Comparison of ENCODE assay signal across 26 mouse cellular contexts in genomic region chr4:68486876-68487275, GRCm38 (mm10).
DNase-seq lines count a peak whose midpoint lies in the region; ATAC-seq and TF ChIP-seq lines count a peak whose summit lies in the region.
"Had no signal": no experiment of that assay in that cellular context is flagged by ENCODE, and none has a peak within 500 bp of the region (broad histone marks: within the 10 kb centered on the region; RNA-seq: fewer than 3 reads in every experiment).

No protein-coding gene starts in this region.

- WGBS in hindbrain, postnatal 0 days: 18% methylated on average over 1 of the region's 1 CpGs
- 57% methylated on average over 1 of the region's 1 CpGs for WGBS in hindbrain, embryonic 11.5 days
- 42% methylated on average over 1 of the region's 1 CpGs for WGBS in midbrain, postnatal 0 days
- 72% methylated on average over 1 of the region's 1 CpGs for WGBS in midbrain, embryonic 11.5 days

- no peak overlapping the region for H3K27ac ChIP-seq in hindbrain, postnatal 0 days
- no peak overlapping the region for H3K27ac ChIP-seq in hindbrain, embryonic 11.5 days (ENCODE audit: low read depth, low read length)
- no peak overlapping the region for H3K27ac ChIP-seq in midbrain, postnatal 0 days (ENCODE audit: low read depth, low read length)
- H3K27ac ChIP-seq in midbrain, embryonic 11.5 days (ENCODE audit: low read depth, low read length): no peak overlapping the region
- H3K27ac ChIP-seq: embryonic facial prominence, embryonic 13.5 days; embryonic facial prominence, embryonic 15.5 days; forebrain, embryonic 10.5 days; forebrain, embryonic 12.5 days had no signal

- H3K4me2 ChIP-seq in hindbrain, postnatal 0 days (ENCODE audit: low read depth, low read length): no peak overlapping the region
- no peak overlapping the region for H3K4me2 ChIP-seq in hindbrain, embryonic 11.5 days (replicated peaks; ENCODE audit: low read depth, low read length)
- no peak overlapping the region for H3K4me2 ChIP-seq in midbrain, postnatal 0 days (ENCODE audit: low read depth, low read length, poor library complexity, severe bottlenecking)
- no peak overlapping the region for H3K4me2 ChIP-seq in midbrain, embryonic 11.5 days
- H3K4me2 ChIP-seq: embryonic facial prominence, embryonic 13.5 days; embryonic facial prominence, embryonic 15.5 days; forebrain, embryonic 12.5 days had no signal

- no peak overlapping the region for H3K9ac ChIP-seq in hindbrain, postnatal 0 days (replicated peaks; ENCODE audit: low read length)
- H3K9ac ChIP-seq in hindbrain, embryonic 11.5 days (ENCODE audit: low read depth, low read length): no peak overlapping the region
- no peak overlapping the region for H3K9ac ChIP-seq in midbrain, postnatal 0 days (replicated peaks; ENCODE audit: low read length, poor library complexity, severe bottlenecking)
- no peak overlapping the region for H3K9ac ChIP-seq in midbrain, embryonic 11.5 days (ENCODE audit: low read length)
- H3K9ac ChIP-seq: embryonic facial prominence, embryonic 13.5 days; embryonic facial prominence, embryonic 15.5 days; forebrain, embryonic 12.5 days had no signal

- no peak for TF ChIP-seq CTCF in hindbrain, postnatal 0 days (IDR thresholded peaks at IDR 0.05; ENCODE audit: low read depth)
- no peak for TF ChIP-seq CTCF in midbrain, postnatal 0 days (IDR thresholded peaks at IDR 0.05)

- no peaks in the 10 kb centered on the region for H3K9me3 ChIP-seq in hindbrain, postnatal 0 days (ENCODE audit: low read length)
- H3K9me3 ChIP-seq in hindbrain, embryonic 11.5 days (ENCODE audit: control insufficient read depth, low read length): no peaks in the 10 kb centered on the region
- no peaks in the 10 kb centered on the region for H3K9me3 ChIP-seq in midbrain, postnatal 0 days (ENCODE audit: low read length)
- no peaks in the 10 kb centered on the region for H3K9me3 ChIP-seq in midbrain, embryonic 11.5 days (ENCODE audit: control insufficient read depth, low read length)
- H3K9me3 ChIP-seq: embryonic facial prominence, embryonic 13.5 days; embryonic facial prominence, embryonic 15.5 days; forebrain, embryonic 10.5 days; forebrain, embryonic 12.5 days; G1E had no signal

- ATAC-seq in hindbrain, postnatal 0 days: no peak
- no peak for ATAC-seq in hindbrain, embryonic 11.5 days (ENCODE audit: low FRiP score)
- ATAC-seq in midbrain, postnatal 0 days (ENCODE audit: low FRiP score): no peak
- ATAC-seq in midbrain, embryonic 11.5 days (ENCODE audit: low FRiP score): no peak
- ATAC-seq: activated CD4-positive, CD25-positive, alpha-beta regulatory T cell, adult 4 months; CD4-positive, CD25-positive, alpha-beta regulatory T cell, adult 4 months; forebrain, embryonic 14.5 days; forebrain, embryonic 16.5 days; Patski had no signal

- H3K27me3 ChIP-seq in hindbrain, postnatal 0 days (ENCODE audit: insufficient read depth, low read length): no peaks in the 10 kb centered on the region
- H3K27me3 ChIP-seq in hindbrain, embryonic 11.5 days (ENCODE audit: control insufficient read depth, insufficient read depth, low read length): no peaks in the 10 kb centered on the region
- H3K27me3 ChIP-seq in midbrain, postnatal 0 days (ENCODE audit: insufficient read depth, low read length): no peaks in the 10 kb centered on the region
- H3K27me3 ChIP-seq in midbrain, embryonic 11.5 days (ENCODE audit: control insufficient read depth, insufficient read depth, low read length): no peaks in the 10 kb centered on the region
- H3K27me3 ChIP-seq: CH12.LX; embryonic facial prominence, embryonic 13.5 days; embryonic facial prominence, embryonic 15.5 days; forebrain, embryonic 12.5 days; Patski had no signal

- DNase-seq in cerebellum, postnatal 10 days: peak; percentile 68 to 73
- DNase-seq in cerebellum, postnatal 36 days: no peak
- peak; percentile 45 for DNase-seq in hindbrain, postnatal 0 days (ENCODE audit: low spot score)
- no peak for DNase-seq in hindbrain, embryonic 11.5 days (ENCODE audit: low spot score)
- DNase-seq in midbrain, postnatal 0 days (ENCODE audit: low spot score): peak; percentile 48
- DNase-seq in midbrain, embryonic 11.5 days (ENCODE audit: low spot score, missing footprints): no peak
- DNase-seq: adrenal gland, adult 8-10 months; adrenal gland, postnatal 14 days; adrenal gland, postnatal 36 days; B cell, adult 2 months; cerebellum, adult 11 months; cerebellum, adult 18-20 months; cerebellum, adult 8-10 months; embryo, embryonic 11 days had no signal

- H3K4me1 ChIP-seq in hindbrain, postnatal 0 days (ENCODE audit: insufficient read depth, low read length): no peaks in the 10 kb centered on the region
- no peaks in the 10 kb centered on the region for H3K4me1 ChIP-seq in hindbrain, embryonic 11.5 days (replicated peaks; ENCODE audit: control insufficient read depth, insufficient read depth, low read length)
- H3K4me1 ChIP-seq in midbrain, postnatal 0 days (ENCODE audit: insufficient read depth, low read length): no peaks in the 10 kb centered on the region; the same call in 1 of the 2 replicates
- no peaks in the 10 kb centered on the region for H3K4me1 ChIP-seq in midbrain, embryonic 11.5 days (ENCODE audit: control insufficient read depth, insufficient read depth, low read length)
- H3K4me1 ChIP-seq: embryonic facial prominence, embryonic 13.5 days; embryonic facial prominence, embryonic 15.5 days; forebrain, embryonic 10.5 days; forebrain, embryonic 12.5 days had no signal

- no peaks in the 10 kb centered on the region for H3K36me3 ChIP-seq in hindbrain, postnatal 0 days (ENCODE audit: insufficient read depth, low read length)
- no peaks in the 10 kb centered on the region for H3K36me3 ChIP-seq in hindbrain, embryonic 11.5 days (ENCODE audit: control insufficient read depth, insufficient read depth, low read length)
- no peaks in the 10 kb centered on the region for H3K36me3 ChIP-seq in midbrain, postnatal 0 days (ENCODE audit: insufficient read depth, low read length)
- no peaks in the 10 kb centered on the region for H3K36me3 ChIP-seq in midbrain, embryonic 11.5 days (ENCODE audit: control insufficient read depth, insufficient read depth, low read length)
- H3K36me3 ChIP-seq: embryonic facial prominence, embryonic 13.5 days; embryonic facial prominence, embryonic 15.5 days; forebrain, embryonic 10.5 days; forebrain, embryonic 12.5 days; G1E had no signal

- no peak overlapping the region for H3K4me3 ChIP-seq in hindbrain, postnatal 0 days (ENCODE audit: low read length)
- H3K4me3 ChIP-seq in hindbrain, embryonic 11.5 days (ENCODE audit: low read depth, low read length): no peak overlapping the region
- no peak overlapping the region for H3K4me3 ChIP-seq in midbrain, postnatal 0 days (ENCODE audit: low read depth, low read length)
- no peak overlapping the region for H3K4me3 ChIP-seq in midbrain, embryonic 11.5 days (ENCODE audit: low read depth, low read length)
- H3K4me3 ChIP-seq: embryonic facial prominence, embryonic 13.5 days; embryonic facial prominence, embryonic 15.5 days; erythroblast, embryonic 14.5 days; forebrain, embryonic 10.5 days; forebrain, embryonic 12.5 days had no signal

Comparison
In these comparisons a context has a peak if more than half of its experiments do, and no peak if none do; other contexts are left out.
1. DNase-seq: peak in cerebellum, postnatal 10 days (2 of 2), hindbrain, postnatal 0 days (single experiment) and midbrain, postnatal 0 days (single experiment); none in cerebellum, postnatal 36 days (0 of 2), hindbrain, embryonic 11.5 days (single experiment) and midbrain, embryonic 11.5 days (single experiment).